Mouse (Mus musculus) heart, embryonic 10.5 days (tissue): Measurements from ENCODE around the gene Pon3. TPM values are rescaled to one million over a fixed set of nuclear protein-coding genes. Genes with fewer than 3 reads are reported as not detected.

Source experiments
- polyA plus RNA-seq: library from polyadenylated mRNA; unstranded; fragments of >200 nt; fragmentation: Nextera tagmentation; extraction: Ambion mirVana; gene quantifications from 2 replicates; pipeline ENCODE4 v1.2.1, GENCODE M21; 2016

Gene Pon3
- polyA plus RNA-seq, 1 experiment from 2014 or later, result 24.6 TPM

Other genes starting within 250 kb of the Pon3 start
- 0.21 TPM in 1 of 2 replicates, not detected in the other for gene Pon1, start 62.3 kb downstream of the Pon3 start, polyA plus RNA-seq
- 36.8 and 37.9 TPM in 2 replicates for gene Pon2, start 42.2 kb upstream of the Pon3 start, polyA plus RNA-seq
- 60.7 and 132 TPM in 2 replicates for gene Asb4, start 127.1 kb upstream of the Pon3 start, polyA plus RNA-seq
- 7.7 and 12.0 TPM in 2 replicates for gene Pdk4, start 240.0 kb upstream of the Pon3 start, polyA plus RNA-seq